Mouse (Mus musculus) small intestine, adult 2 months (tissue): ENCODE measurements around the gene Trpc5.

Experiments used
- CTCF ChIP-seq: fragments of 200-500 bp; IDR thresholded peaks from 2 replicates; pipeline ENCODE4 v1.5.1; 2012; ENCODE audit warnings: low read depth, mild to moderate bottlenecking, control low read depth, inconsistent platforms, low read length, moderate library complexity, mixed read lengths; ENCODE audit not compliant: insufficient replicate concordance, insufficient read length; ENCODE audit errors: extremely low read depth
- POLR2A ChIP-seq: fragments of 200-500 bp; IDR thresholded peaks from 2 replicates; pipeline ENCODE4 v1.6.1; 2012; ENCODE audit warnings: low read depth, mild to moderate bottlenecking, control low read depth, inconsistent platforms, low read length, moderate library complexity

DNA sequence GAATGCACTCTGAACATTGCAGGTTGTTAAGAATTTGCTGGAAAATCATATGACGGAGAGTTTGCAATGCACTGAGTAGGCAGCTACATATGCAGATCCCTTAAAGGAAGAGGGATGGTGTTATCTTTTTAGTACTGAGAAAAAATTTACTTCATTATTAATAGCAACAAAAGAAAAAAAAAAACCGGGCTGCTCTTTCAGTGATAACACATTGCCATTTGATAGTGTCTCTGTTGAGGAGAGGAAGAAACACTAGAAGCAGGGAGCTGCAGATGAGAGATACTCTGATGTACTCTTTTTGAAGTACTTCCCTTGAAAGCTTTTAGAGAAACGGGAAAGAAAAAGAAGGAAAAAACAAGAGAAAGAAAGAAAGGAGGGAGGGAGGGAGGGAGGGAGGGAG lies 43.2 kb downstream of the Trpc5 start:
- TF ChIP-seq CTCF (no peak), POLR2A (no peak)
